Mouse (Mus musculus): Measurements from ENCODE around the gene Glipr1l2. TPM values are rescaled to one million over a fixed set of nuclear protein-coding genes. Genes with fewer than 3 reads are reported as not detected.
"Not testable (repeated sequence)": the region's sequence is repeated elsewhere in the genome, so short reads cannot be mapped to it uniquely, and the experiment has no call there.

The Glipr1l2 gene
- total and polyA plus RNA-seq, 2 experiments from 2014 or later = not detected

DNA sequence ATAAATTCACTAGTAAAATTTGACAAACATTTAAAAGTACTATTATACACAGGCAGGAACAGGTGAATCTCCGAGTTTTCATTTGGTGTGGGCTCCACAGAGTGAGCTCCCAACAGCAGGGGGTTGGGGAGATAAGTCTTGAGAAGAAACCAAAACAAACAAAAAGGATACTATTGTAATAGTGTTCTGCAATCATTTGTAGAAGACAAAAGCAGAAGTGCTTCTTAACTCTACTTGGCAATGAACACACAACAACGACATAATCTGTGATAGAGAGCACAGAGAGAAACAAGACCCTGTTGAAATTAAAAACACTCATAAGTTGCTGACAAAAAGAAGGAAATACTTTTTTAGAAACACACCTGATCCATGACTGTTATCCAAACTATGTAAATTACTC is 3.1 kb upstream of the Glipr1l2 start:
- Histone ChIP-seq H3K4me1 (ENCODE audit: insufficient read depth) (no peaks in the 10 kb centered on the region), H3K27ac (ENCODE audit: low read depth, low read length) (no peak overlapping the region), H3K9ac (no peak overlapping the region), H3K4me3 (ENCODE audit: low read depth, low read length) (no peak overlapping the region), H3K36me3 (ENCODE audit: insufficient read depth) (no peaks in the 10 kb centered on the region), H3K4me2 (ENCODE audit: low read depth) (no peak overlapping the region), H3K27me3 (ENCODE audit: insufficient read depth, low read length) (no peaks in the 10 kb centered on the region), H3K9me3 (ENCODE audit: low read length) (no peaks in the 10 kb centered on the region)
- WGBS = 43% methylated on average over 2 of the region's 2 CpGs
- no peak for TF ChIP-seq CTCF (IDR thresholded peaks at IDR 0.05; ENCODE audit: low read depth)
- DNase-seq (no peak), ATAC-seq (no peak)

DNA sequence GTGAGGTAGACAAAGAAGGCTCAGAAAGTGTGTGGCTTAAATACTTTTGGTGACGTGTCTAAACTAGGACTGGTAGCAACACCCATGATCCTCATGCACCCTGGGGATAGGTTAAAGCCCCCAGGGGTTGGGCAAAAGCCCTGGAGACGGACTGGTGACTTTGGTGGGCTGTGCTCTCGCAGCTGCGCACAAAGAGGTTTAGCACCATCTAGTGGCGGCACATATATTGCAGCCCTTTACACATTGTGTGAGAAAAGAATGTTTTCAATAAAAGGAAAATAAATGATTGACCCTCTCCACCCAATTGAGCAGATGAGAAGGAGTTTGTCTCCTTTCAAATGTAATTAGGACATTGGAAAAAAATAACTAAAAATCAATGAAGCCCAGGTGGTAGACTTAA is 22.6 kb downstream of the Glipr1l2 start:
- TF ChIP-seq CTCF (IDR thresholded peaks at IDR 0.05; ENCODE audit: low read depth) = peak; percentile 68
- not testable (repeated sequence) for H3K27ac ChIP-seq (ENCODE audit: low read depth, low read length); H3K27me3 ChIP-seq (ENCODE audit: insufficient read depth, low read length); H3K36me3 ChIP-seq (ENCODE audit: insufficient read depth); H3K4me2 ChIP-seq (ENCODE audit: low read depth); H3K9ac ChIP-seq; H3K4me1 ChIP-seq (ENCODE audit: insufficient read depth); ATAC-seq; H3K9me3 ChIP-seq (ENCODE audit: low read length); H3K4me3 ChIP-seq (ENCODE audit: low read depth, low read length)
- peak; percentile 35 for DNase-seq
- 13% methylated on average over 5 of the region's 5 CpGs for WGBS

DNA sequence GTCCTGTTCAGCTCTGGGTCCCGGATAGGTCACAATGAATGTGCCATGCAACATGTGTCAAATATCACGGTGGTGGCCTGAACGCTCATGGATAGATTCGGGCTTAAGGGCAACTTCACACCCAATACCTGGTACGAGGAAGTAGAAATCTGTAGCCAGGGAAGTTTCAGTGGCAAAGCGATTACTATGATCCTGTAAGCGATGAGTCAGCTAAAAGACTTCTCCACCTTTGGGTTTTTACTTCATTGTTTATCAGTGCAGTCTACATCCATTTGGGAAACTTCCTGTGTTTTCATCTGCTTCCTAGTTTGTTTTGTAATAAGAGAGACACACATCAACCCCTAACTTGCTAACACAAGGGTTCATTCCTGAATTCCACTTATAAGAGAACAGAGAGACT is 27.2 kb downstream of the Glipr1l2 start:
- no peak for TF ChIP-seq CTCF (IDR thresholded peaks at IDR 0.05; ENCODE audit: low read depth)
- no peaks in the 10 kb centered on the region for H3K4me1 ChIP-seq (ENCODE audit: insufficient read depth)
- DNase-seq (no peak), ATAC-seq (no peak)
- H3K9me3 ChIP-seq (ENCODE audit: low read length) = no peaks in the 10 kb centered on the region
- H3K36me3 ChIP-seq (ENCODE audit: insufficient read depth) = no peaks in the 10 kb centered on the region
- no peaks in the 10 kb centered on the region for H3K27me3 ChIP-seq (ENCODE audit: insufficient read depth, low read length)
- H3K4me3 ChIP-seq (ENCODE audit: low read depth, low read length) = no peak overlapping the region
- 95% methylated on average over 7 of the region's 7 CpGs for WGBS
- H3K27ac ChIP-seq (ENCODE audit: low read depth, low read length) = no peak overlapping the region
- no peak overlapping the region for H3K4me2 ChIP-seq (ENCODE audit: low read depth)
- no peak overlapping the region for H3K9ac ChIP-seq

DNA sequence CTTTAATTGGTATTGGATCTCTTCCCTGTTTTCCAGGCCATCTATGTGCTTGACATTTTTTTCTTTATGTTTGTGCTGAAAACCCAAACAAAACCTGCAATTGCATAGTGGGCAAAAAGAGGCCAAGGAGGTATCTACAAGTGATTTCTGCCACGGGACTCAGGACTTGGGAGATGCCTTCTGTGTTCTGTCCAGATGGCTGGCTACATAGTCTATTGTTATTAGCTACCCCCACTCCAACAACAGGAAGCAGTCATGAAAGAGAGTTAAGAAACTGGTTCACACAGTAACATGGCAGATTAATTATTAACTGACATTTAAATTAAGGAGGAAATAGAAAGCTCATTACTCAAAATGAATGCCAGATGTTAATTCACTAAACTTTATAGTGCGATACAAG is 41.9 kb downstream of the Glipr1l2 start:
- WGBS = 21% methylated on average over 2 of the region's 2 CpGs
- ATAC-seq = not testable (repeated sequence)

DNA sequence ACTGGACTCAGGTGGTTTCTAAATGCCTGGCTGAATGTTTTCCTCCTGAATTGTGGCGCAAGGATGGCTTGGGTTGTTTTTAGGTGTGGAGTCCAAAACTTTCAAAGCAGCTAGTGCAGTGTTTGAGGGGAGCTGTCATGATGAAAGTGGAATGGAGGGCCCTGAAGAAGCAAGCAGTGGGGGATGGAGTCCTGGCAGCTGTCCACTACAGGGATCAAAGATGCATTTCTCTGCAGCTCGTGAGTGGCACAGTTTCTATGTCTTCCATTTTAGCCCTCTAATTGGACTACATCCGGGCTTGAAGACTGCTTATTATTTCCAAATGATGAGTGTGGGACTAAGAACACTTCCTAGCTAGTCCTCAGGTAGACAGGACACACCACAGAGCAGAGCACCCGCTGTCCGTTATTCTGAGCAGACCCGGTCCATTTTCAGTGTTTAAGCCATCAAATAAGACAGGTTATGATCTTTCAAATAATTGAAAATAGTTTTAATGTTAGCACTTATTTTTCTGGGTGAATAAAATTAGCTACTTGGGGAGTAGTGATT is 44.6 kb downstream of the Glipr1l2 start:
- not testable (repeated sequence) for H3K9ac ChIP-seq; H3K27me3 ChIP-seq (ENCODE audit: insufficient read depth, low read length); H3K4me1 ChIP-seq (ENCODE audit: insufficient read depth); H3K27ac ChIP-seq (ENCODE audit: low read depth, low read length); H3K9me3 ChIP-seq (ENCODE audit: low read length); H3K4me2 ChIP-seq (ENCODE audit: low read depth); DNase-seq; H3K4me3 ChIP-seq (ENCODE audit: low read depth, low read length); ATAC-seq; H3K36me3 ChIP-seq (ENCODE audit: insufficient read depth)
- 56% methylated on average over 6 of the region's 6 CpGs for WGBS

More for the DNA sequence above, 41.9 kb downstream of the Glipr1l2 start:
- not testable (repeated sequence) for H3K9ac ChIP-seq; H3K4me1 ChIP-seq (ENCODE audit: insufficient read depth); H3K36me3 ChIP-seq (ENCODE audit: insufficient read depth); H3K4me3 ChIP-seq (ENCODE audit: low read depth, low read length); DNase-seq; H3K27me3 ChIP-seq (ENCODE audit: insufficient read depth, low read length); H3K27ac ChIP-seq (ENCODE audit: low read depth, low read length); H3K9me3 ChIP-seq (ENCODE audit: low read length); H3K4me2 ChIP-seq (ENCODE audit: low read depth)

DNA sequence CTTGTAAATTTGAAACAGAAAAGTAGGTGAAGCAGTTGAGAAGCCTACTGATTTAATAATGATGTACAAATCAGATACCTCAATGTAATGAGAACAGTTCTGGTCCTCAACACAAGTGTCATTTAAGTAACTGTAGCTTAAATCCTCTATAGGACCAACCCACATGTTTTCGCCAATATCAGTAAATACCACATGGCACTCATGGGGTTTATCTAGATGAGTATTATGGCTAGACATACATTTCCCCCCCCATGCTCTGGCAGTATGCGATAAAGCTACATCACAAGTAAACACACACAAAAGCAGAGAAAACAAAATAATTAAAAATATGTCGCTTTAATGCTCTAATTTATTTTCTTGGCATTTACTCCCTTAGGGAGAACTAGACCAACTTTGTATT is 49.0 kb downstream of the Glipr1l2 start:
- ATAC-seq = no peak
- WGBS = 92% methylated on average over 3 of the region's 3 CpGs
- H3K27ac ChIP-seq (ENCODE audit: low read depth, low read length) = no peak overlapping the region

GRCm38 (mm10) chr10:112138050-112138870 is 55.1 kb downstream of the Glipr1l2 start:
- peak overlapping the region; percentile 52; the same call in 1 of the 2 replicates for H3K9ac ChIP-seq
- peak overlapping the region; percentile 31 for H3K4me3 ChIP-seq (ENCODE audit: low read depth, low read length)
- DNase-seq (peak; percentile 93), ATAC-seq (peak; percentile 98)
- TF ChIP-seq CTCF (IDR thresholded peaks at IDR 0.05; ENCODE audit: low read depth) = peak; percentile 76
- H3K27me3 ChIP-seq (ENCODE audit: insufficient read depth, low read length) = no peaks in the 10 kb centered on the region
- no peak overlapping the region for H3K27ac ChIP-seq (ENCODE audit: low read depth, low read length)
- 16% methylated on average over 9 of the region's 9 CpGs for WGBS
- H3K4me1 ChIP-seq (ENCODE audit: insufficient read depth) = no peaks in the 10 kb centered on the region
- no peaks in the 10 kb centered on the region for H3K9me3 ChIP-seq (ENCODE audit: low read length)
- H3K4me2 ChIP-seq (ENCODE audit: low read depth) = peak overlapping the region; percentile 46
- no peaks in the 10 kb centered on the region for H3K36me3 ChIP-seq (ENCODE audit: insufficient read depth)

More for the DNA sequence above, 49.0 kb downstream of the Glipr1l2 start:
- Histone ChIP-seq H3K4me1 (ENCODE audit: insufficient read depth) (no peaks in the 10 kb centered on the region), H3K36me3 (ENCODE audit: insufficient read depth) (no peaks in the 10 kb centered on the region), H3K4me2 (ENCODE audit: low read depth) (no peak overlapping the region), H3K9me3 (ENCODE audit: low read length) (no peaks in the 10 kb centered on the region), H3K9ac (no peak overlapping the region), H3K4me3 (ENCODE audit: low read depth, low read length) (no peak overlapping the region), H3K27me3 (ENCODE audit: insufficient read depth, low read length) (no peaks in the 10 kb centered on the region)
- no peak for DNase-seq
- no peak for TF ChIP-seq CTCF (IDR thresholded peaks at IDR 0.05; ENCODE audit: low read depth)

Measured in forebrain, postnatal 0 days (tissue).